Mouse (Mus musculus) ES-E14 (cell line): ENCODE data around the gene Unc45a. TPM values are rescaled to one million over a fixed set of nuclear protein-coding genes. Genes with fewer than 3 reads are reported as not detected.
A peak's percentile ranks its signal among the peaks of the same experiment; 100 is the strongest.

Experiments used
- DNase-seq: peaks from one replicate; pipeline ENCODE4 v3.0.0-alpha.2; 2013; ENCODE audit warnings: low read depth, low spot score
- H3K27ac ChIP-seq: 2 replicates; pipeline ENCODE4 v1.5.1; 2012; ENCODE audit warnings: low read depth, mild to moderate bottlenecking, low read length, moderate library complexity, mixed read lengths; ENCODE audit not compliant: poor library complexity, insufficient read depth, severe bottlenecking
- H3K36me3 ChIP-seq: 2 replicates; pipeline ENCODE4 v1.6.1; 2012; ENCODE audit warnings: mild to moderate bottlenecking, low read length, moderate library complexity, mixed read lengths; ENCODE audit not compliant: control insufficient read depth, poor library complexity, insufficient read depth, severe bottlenecking
- H3K4me1 ChIP-seq, 2 experiments: fragments of 150-350 bp in 1 of 2; sonication (generic) in 1 of 2; 2 replicates each; pipeline ENCODE4 v1.6.1; 2012; ENCODE audit warnings: low read length in 2 of 2, mild to moderate bottlenecking in 1 of 2, mixed read lengths in 1 of 2; ENCODE audit not compliant: control insufficient read depth in 2 of 2, insufficient read depth in 2 of 2, poor library complexity in 1 of 2
- H3K4me3 ChIP-seq, 2 experiments: fragments of 150-350 bp in 1 of 2; sonication (generic) in 1 of 2; 2 replicates each; pipeline ENCODE4 v1.5.1; 2012; ENCODE audit warnings: low read length in 2 of 2, low read depth in 1 of 2, mild to moderate bottlenecking in 1 of 2, mixed read lengths in 1 of 2; ENCODE audit not compliant: insufficient read depth in 1 of 2, poor library complexity in 1 of 2, severe bottlenecking in 1 of 2
- H3K9ac ChIP-seq: 2 replicates; pipeline ENCODE4 v1.6.1; 2012; ENCODE audit warnings: low read depth, mild to moderate bottlenecking, low read length, mixed read lengths; ENCODE audit not compliant: poor library complexity, insufficient read depth, severe bottlenecking
- H3K9me3 ChIP-seq: fragments of 150-350 bp; sonication (generic); 2 replicates; pipeline ENCODE4 v1.6.1; 2012; ENCODE audit warnings: low read depth, mild to moderate bottlenecking, low read length; ENCODE audit not compliant: control insufficient read depth, insufficient read depth
- CHD2 ChIP-seq: IDR thresholded peaks from 2 replicates; pipeline ENCODE4 v1.6.1; 2014; ENCODE audit warnings: mild to moderate bottlenecking, low read depth, low read length, inconsistent platforms
- HCFC1 ChIP-seq: IDR thresholded peaks from 2 replicates; pipeline ENCODE4 v1.6.1; 2012; ENCODE audit warnings: low read length, inconsistent platforms, borderline replicate concordance; ENCODE audit not compliant: insufficient read depth
- MAFK ChIP-seq: IDR thresholded peaks from 2 replicates; pipeline ENCODE4 v1.6.1; 2014; ENCODE audit warnings: mild to moderate bottlenecking, low read depth, low read length, inconsistent platforms; ENCODE audit not compliant: insufficient read depth
- ZC3H11A ChIP-seq: IDR thresholded peaks from 2 replicates; pipeline ENCODE4 v1.6.1; 2012; ENCODE audit warnings: low read depth, mild to moderate bottlenecking, inconsistent platforms, low read length, borderline replicate concordance
- ZNF384 ChIP-seq: IDR thresholded peaks from 2 replicates; pipeline ENCODE4 v1.6.1; 2012; ENCODE audit warnings: low read depth, low read length, inconsistent platforms
- in situ Hi-C, 2 experiments: fragments of 600-800 bp; cut with MboI; formaldehyde crosslinking; loops; one replicate each; pipeline ENCODE4 v1.15.1; 2025; ENCODE audit warnings: low sequenced_read_pairs in 2 of 2, inconsistent platforms in 1 of 2; ENCODE audit not compliant: unreplicated experiment in 2 of 2
- total RNA-seq: library from RNA; depleted of rRNA; stranded (reverse); fragments of 300-350 nt; gene quantifications from 2 replicates; pipeline ENCODE4 v1.2.3, GENCODE M21; 2012

Gene Unc45a
- total RNA-seq, 1 experiment: 54.1 TPM

DNA sequence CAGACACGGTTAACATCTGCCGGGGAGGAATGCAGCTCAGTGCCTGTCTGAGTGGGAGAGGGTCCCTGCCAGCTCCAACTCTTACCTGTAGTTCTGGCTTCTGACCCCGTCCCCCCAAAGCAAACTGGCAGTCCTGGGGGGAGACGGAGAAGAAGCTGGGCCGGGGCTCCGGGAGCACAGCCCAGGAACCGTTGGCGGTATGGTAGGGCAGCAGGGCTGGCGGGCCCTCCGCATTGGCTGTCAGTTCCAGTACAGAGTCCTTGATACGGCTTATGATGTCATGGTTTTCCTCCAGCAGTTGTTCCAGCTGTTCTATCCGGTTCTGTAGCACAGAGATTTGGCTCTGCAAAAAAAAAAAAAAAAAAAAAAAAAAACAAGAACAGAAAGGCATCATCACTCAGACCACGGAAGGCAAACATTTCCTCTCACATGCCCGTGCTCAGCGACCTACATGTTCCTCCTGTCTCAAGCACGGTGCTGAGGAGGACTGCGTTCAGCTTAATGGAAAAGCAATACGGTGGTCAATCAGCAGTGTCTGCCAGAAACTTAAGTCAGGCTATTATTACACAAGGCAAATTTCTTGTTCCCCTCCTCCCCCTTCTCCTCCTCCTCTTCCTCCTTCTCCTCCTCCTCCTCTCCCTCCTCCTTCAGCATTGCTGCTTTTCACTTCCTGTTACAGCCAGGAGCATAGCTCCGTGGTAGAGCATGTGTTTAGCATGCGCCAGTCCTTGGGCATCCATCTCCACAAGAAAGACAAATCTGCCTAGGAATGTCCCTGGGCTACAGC lies 28.0 kb upstream of the Unc45a start:
- in situ Hi-C loops: no loop called here
- peaks cover 0 to 7% of the 10 kb centered on the region in 2 experiments; a peak in 1 of 4 replicates for H3K4me1 ChIP-seq
- peak; percentile 97 for TF ChIP-seq ZNF384
- no peak for TF ChIP-seq ZC3H11A
- 0 out of 2 replicates have a peak, but pooled peaks have one; percentile 19 for TF ChIP-seq MAFK
- no peak for TF ChIP-seq HCFC1
- no peak for TF ChIP-seq CHD2
- no peak overlapping the region for H3K9ac ChIP-seq
- H3K4me3 ChIP-seq: no peak overlapping the region
- H3K9me3 ChIP-seq: no peaks in the 10 kb centered on the region
- no peak overlapping the region for H3K27ac ChIP-seq
- peaks cover 8% of the 10 kb centered on the region; the same call in 1 of the 2 replicates for H3K36me3 ChIP-seq
- DNase-seq: no peak

DNA sequence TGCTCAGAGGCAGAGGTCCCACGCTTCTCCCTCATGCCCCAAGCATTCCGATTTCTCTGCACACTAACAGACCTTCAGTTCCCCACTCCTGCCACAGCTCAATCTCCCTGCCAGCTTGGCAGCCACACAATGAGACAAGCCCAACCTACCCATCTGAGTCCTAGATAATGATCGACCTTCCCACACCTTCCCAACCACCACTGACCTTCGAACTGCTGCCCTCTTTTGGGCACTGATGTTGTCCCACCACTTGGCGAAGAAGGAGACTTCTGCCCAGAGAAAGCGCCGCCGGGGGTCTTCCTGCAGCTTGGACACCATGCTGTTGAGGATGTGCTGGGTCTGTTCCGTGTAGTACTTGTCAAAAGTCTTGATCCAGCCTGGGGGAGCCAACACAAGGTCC lies 27.2 kb upstream of the Unc45a start:
- no peaks in the 10 kb centered on the region for H3K9me3 ChIP-seq
- H3K9ac ChIP-seq: no peak overlapping the region
- H3K4me3 ChIP-seq: no peak overlapping the region
- in situ Hi-C loops: no loop called here
- H3K4me1 ChIP-seq: peaks cover 0 to 7% of the 10 kb centered on the region in 2 experiments; a peak in 1 of 4 replicates
- no peak overlapping the region for H3K27ac ChIP-seq
- H3K36me3 ChIP-seq: peaks cover 8% of the 10 kb centered on the region; the same call in 1 of the 2 replicates
- DNase-seq: no peak
- TF ChIP-seq CHD2 (no peak), ZC3H11A (no peak), ZNF384 (no peak), MAFK (no peak), HCFC1 (no peak)

DNA sequence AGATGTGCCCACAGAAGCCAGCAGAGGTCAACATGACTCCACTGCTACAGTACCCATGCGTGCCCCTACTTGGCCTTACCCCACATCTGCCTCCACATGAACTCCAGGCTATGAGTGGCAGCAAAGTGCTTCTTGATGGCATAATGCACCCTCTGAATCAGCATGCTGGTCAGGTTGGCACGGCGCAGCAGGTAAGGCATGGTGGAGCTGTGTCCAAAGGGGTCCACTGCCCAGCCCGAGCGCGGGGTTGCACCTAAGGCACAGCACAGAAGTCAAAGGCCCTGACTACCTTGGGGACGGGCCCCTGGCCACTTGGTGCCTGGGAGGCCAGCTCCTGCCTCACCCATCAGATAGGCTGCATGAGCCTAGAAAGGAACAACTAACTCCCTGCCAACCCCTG lies 26.4 kb upstream of the Unc45a start:
- in situ Hi-C loops: no loop called here
- peaks cover 0 to 7% of the 10 kb centered on the region in 2 experiments; a peak in 1 of 4 replicates for H3K4me1 ChIP-seq
- H3K9me3 ChIP-seq: no peaks in the 10 kb centered on the region
- no peak overlapping the region for H3K4me3 ChIP-seq
- TF ChIP-seq MAFK (no peak), HCFC1 (no peak), ZC3H11A (no peak), ZNF384 (no peak), CHD2 (no peak)
- H3K36me3 ChIP-seq: peaks cover 8% of the 10 kb centered on the region; the same call in 1 of the 2 replicates
- H3K27ac ChIP-seq: no peak overlapping the region
- no peak overlapping the region for H3K9ac ChIP-seq
- no peak for DNase-seq

DNA sequence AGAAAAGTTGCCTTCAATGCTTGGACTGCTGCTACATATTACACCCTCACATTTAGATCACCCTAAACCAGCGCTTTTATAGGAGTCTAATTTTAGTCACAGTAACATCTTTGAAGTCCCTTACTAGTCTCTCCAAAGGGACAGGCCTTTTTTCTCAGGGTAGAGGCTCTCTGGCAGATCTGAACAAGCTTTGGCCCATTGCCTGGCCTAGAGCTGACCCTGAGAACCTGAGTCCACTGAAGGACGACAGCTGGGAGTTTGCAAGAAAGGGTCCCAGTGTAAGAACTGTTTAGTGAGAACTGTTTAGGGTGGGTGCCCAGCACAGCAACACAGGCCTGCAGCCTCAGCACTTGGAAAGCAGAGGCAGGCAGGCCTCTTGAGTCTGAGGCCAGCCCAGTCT lies 25.0 kb upstream of the Unc45a start:
- TF ChIP-seq CHD2 (no peak), MAFK (no peak), ZNF384 (no peak), ZC3H11A (no peak), HCFC1 (no peak)
- H3K4me1 ChIP-seq: peaks cover 1 to 12% of the 10 kb centered on the region in 2 experiments; a peak in 1 of 4 replicates
- H3K4me3 ChIP-seq: no peak overlapping the region
- no peaks in the 10 kb centered on the region for H3K9me3 ChIP-seq
- H3K36me3 ChIP-seq: peaks cover 10% of the 10 kb centered on the region; the same call in 1 of the 2 replicates
- no peak overlapping the region for H3K27ac ChIP-seq
- no peak for DNase-seq
- no peak overlapping the region for H3K9ac ChIP-seq
- in situ Hi-C loops: no loop called here
